Mouse (Mus musculus) spleen, adult 18-20 months (tissue): Measurements from ENCODE around the gene Chid1.
"Not testable (repeated sequence)": the region's sequence is repeated elsewhere in the genome, so short reads cannot be mapped to it uniquely, and the experiment has no call there.

ENCODE experiments used
- DNase-seq, 2 experiments: peaks; one replicate each; pipeline ENCODE4 v3.0.0; 2022; ENCODE audit warnings: mixed read lengths in 2 of 2

Gene Chid1

GRCm38 (mm10) chr7:141460001-141460390, 79.7 kb downstream of the Chid1 start:
- no peak for DNase-seq

GRCm38 (mm10) chr7:141459301-141459711, 80.4 kb downstream of the Chid1 start:
- peak in 1 of 2 experiments; percentile 8 for DNase-seq

- no peak for DNase-seq
Observed at GRCm38 (mm10) chr7:141458661-141459060, 81.0 kb downstream of the Chid1 start.

- DNase-seq: peak; percentile 30 to 66
Observed at GRCm38 (mm10) chr7:141457986-141458660, 81.5 kb downstream of the Chid1 start.

GRCm38 (mm10) chr7:141457236-141457635, 82.4 kb downstream of the Chid1 start:
- DNase-seq: no peak

GRCm38 (mm10) chr7:141456739-141457138, 82.9 kb downstream of the Chid1 start:
- DNase-seq: no peak

GRCm38 (mm10) chr7:141455610-141456314, 83.9 kb downstream of the Chid1 start:
- peak; percentile 51 to 64 for DNase-seq

- DNase-seq: peak; percentile 91 to 97
Observed at GRCm38 (mm10) chr7:141454967-141455551, 84.6 kb downstream of the Chid1 start, which contains the start of gene Pnpla2. TSS of gene Pnpla2 (plus strand) at chr7:141455198.

- DNase-seq: no peak
Observed at GRCm38 (mm10) chr7:141453636-141454035, 86.0 kb downstream of the Chid1 start.

GRCm38 (mm10) chr7:141451928-141452327, 87.7 kb downstream of the Chid1 start:
- no peak for DNase-seq

GRCm38 (mm10) chr7:141447110-141447991, 92.3 kb downstream of the Chid1 start, which contains the start of gene Rplp2:
TSS of gene Rplp2 (plus strand) at chr7:141447370.
- DNase-seq: peak; percentile 89 to 94

- not testable (repeated sequence) for DNase-seq
Observed at GRCm38 (mm10) chr7:141446374-141446773, 93.3 kb downstream of the Chid1 start.

GRCm38 (mm10) chr7:141443828-141444237, 95.8 kb downstream of the Chid1 start, which contains the start of gene Pidd1:
TSS of gene Pidd1 (minus strand) at chr7:141444025.
- DNase-seq: peak; percentile 26 to 44
